Mouse (Mus musculus) embryo, embryonic 10 days (tissue): ENCODE results near the gene Zfp809.
"Not testable (repeated sequence)": the region's sequence is repeated elsewhere in the genome, so short reads cannot be mapped to it uniquely, and the experiment has no call there.

Source experiments
- DNase-seq: peaks from one replicate; pipeline ENCODE4 v3.0.0-alpha.2; 2015; ENCODE audit warnings: low spot score

Gene Zfp809

DNA sequence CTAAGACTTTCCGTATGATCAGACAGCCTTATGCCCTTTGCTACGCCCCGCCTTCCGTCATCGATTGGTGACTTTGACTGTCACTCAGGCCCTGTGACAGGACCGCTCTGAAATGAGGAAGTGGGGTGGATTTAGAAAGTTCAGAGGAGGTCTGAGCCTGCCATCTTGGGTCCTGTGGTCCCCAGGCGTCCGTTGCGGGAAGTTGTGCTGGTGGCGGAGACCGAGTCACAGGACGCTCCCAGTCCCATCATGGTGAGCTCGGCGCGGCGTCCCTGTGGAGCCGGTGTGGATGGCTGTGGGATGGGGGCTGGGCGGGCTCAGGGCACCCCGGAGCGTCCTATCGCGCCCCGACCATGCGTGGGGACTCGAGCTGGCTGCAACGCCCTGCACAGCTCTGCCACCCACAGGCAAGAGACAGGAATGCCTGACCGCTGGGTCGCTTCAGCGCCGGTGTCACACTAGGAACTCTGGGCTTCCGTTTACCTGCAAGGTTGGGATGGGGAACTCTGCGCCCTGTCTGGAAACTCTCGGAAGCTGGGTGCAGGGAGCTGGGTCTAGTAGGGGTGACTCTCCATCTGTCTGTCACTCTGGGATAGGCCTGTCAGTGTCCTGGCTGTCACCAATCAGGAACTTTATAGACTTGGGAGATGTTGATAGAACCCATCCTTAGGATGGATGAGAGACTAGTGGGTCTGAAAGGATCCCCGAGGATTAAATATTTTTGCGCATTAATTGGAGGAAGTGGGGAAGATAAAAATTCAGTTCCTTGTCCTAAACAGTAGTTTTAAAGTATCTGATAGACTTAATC is at the start of gene Zfp809:
Gene Zfp809 (plus strand): TSS at position 134 of the 808 bp plus-strand sequence.
- peak; percentile 100 for DNase-seq

DNA sequence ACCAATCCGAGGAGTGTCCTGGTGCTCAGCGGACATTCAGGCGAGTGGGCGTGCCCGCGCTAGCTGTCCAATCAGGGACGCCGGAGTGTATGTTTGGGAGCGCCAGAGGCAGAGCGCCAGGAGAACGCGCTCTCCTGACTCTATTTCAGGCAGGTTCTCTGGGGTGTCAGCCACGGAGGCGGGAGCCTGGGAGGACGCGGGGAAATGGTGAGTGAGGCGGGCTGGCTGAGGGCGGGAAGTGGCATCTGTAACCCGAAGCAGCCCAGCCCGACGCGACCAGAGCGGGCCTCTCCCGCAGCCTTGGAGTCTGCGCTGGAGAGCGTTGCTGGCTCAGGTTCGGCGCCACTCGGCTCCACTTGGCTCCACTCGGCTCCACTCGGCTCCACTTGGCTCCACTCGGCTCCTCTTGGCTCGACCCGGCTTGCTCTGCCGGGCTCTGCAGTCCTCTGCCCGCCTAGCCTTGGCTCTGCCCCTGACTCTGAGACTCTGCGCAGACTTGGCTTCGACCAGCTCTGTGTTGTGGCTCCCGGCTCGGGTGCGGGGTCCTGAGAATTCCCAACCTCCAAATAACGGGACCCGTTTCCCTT is 37.4 kb upstream of the Zfp809 start, which contains the start of gene Zfp872:
Gene Zfp872 (plus strand): TSS at position 66 of the 587 bp plus-strand sequence.
- DNase-seq = peak; percentile 75

- no peak for DNase-seq
Observed at GRCm38 (mm10) chr9:22196412-22196811, 29.1 kb upstream of the Zfp809 start.

GRCm38 (mm10) chr9:22213785-22214194 is 11.7 kb upstream of the Zfp809 start:
- no peak for DNase-seq

DNA sequence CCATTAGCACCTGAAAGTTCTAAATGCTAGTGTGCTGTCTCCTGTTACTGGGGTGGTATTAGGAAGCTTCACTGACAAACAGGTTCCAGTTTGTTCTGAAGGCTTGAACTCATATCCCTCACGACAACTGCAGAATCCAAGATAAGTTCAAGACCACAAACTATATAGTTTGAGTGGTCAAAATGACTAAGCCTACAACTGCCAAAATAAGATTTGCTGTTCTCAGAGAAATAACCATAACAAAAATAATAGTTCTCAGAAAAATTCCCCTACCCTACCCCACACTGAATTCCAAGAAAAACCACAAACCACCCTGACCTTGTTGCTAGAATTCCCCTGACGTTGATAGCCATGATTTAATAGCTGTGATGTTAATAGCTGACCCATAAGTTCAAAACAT is 11.0 kb upstream of the Zfp809 start:
- no peak for DNase-seq

DNA sequence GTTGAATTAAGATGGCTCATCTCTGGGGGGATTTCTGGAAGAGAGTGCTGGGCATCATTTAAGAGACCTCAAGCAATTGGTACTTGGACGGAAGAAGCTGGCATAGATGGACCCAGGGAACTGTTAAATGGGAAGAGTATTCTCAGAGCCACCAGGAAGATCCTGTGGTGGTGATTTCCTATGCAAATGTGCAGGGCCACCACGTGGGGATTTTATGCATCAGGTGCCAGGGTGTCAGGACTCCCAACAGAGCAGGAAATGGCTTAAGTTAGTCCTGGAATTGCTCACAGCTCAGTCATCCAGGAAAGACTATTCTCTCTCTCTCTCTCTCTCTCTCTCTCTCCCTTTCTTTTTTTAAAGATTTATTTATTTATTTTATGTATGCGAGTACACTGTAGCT is 8.8 kb upstream of the Zfp809 start:
- no peak for DNase-seq

DNA sequence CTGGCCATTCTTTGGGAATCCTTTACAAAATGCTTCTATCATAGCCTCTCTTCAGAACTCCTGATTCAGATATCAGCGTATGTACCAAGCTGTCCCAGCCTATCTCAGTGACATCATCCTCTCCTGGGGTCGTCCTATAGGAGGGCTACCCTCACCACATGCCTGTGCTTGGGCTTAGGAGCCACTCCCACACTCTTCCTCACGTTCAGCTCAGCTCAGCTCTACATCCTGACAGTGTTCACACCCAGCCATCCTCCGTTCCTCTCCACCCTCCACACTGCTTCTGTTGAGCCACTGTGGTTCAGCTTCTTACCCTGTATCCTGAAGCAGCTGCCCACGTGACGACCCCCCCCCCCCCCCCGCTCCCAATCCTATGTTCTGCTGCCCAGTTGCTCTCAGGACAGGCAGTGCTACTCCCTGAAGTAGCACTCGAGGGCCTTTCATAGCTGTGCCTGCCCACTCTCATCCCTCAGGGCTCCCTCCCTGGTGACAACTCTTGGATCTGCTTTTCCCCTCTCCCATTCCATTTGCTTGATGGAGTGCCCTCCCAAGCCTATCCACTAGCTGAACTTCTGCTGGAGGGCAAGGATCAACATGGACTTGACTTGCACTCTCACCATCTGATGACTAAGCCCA is 7.5 kb upstream of the Zfp809 start:
- DNase-seq = no peak

GRCm38 (mm10) chr9:22224066-22224465 is 1.4 kb upstream of the Zfp809 start:
- DNase-seq = no peak

GRCm38 (mm10) chr9:22224536-22225503 is 694 bp upstream of the Zfp809 start:
- DNase-seq = peak; percentile 51

- DNase-seq = not testable (repeated sequence)
Observed at GRCm38 (mm10) chr9:22226389-22226673, 817 bp downstream of the Zfp809 start.

DNA sequence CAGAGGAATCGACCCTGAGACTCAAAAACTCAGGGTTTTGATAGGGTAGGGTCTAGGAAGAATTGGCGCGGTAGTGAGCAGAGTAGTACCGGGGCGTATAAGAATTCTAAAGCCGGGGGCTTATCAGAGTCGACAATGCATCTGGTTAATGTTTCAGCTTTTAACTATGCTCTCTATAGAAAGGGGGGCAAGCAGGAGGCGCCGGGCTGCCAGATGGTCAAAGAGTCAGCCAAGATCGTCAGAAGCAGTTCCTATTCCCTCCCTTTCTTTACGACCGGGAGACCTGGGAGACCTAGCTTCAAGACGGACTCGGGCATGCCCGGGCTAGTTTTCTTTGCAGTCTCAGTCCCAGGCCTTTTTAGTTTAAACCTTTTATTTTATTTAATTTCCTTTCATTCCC is 1.3 kb downstream of the Zfp809 start:
- DNase-seq = no peak

GRCm38 (mm10) chr9:22229386-22230026 is 4.0 kb downstream of the Zfp809 start:
- DNase-seq = no peak

- no peak for DNase-seq
Observed at GRCm38 (mm10) chr9:22230061-22230460, 4.5 kb downstream of the Zfp809 start.

- DNase-seq = no peak
Observed at GRCm38 (mm10) chr9:22230556-22230955, 5.0 kb downstream of the Zfp809 start.

GRCm38 (mm10) chr9:22240001-22240400 is 14.5 kb downstream of the Zfp809 start:
- no peak for DNase-seq

GRCm38 (mm10) chr9:22244242-22244641 is 18.7 kb downstream of the Zfp809 start:
- no peak for DNase-seq

- DNase-seq = no peak
Observed at GRCm38 (mm10) chr9:22256579-22256978, 31.1 kb downstream of the Zfp809 start.

GRCm38 (mm10) chr9:22258784-22259183 is 33.3 kb downstream of the Zfp809 start:
- no peak for DNase-seq

GRCm38 (mm10) chr9:22259184-22260091 is 33.9 kb downstream of the Zfp809 start, which contains the start of gene Zfp599:
Gene Zfp599 (minus strand): TSS chr9:22259895.
- DNase-seq = peak; percentile 76

GRCm38 (mm10) chr9:22260092-22260422 is 34.5 kb downstream of the Zfp809 start:
- DNase-seq = no peak

DNA sequence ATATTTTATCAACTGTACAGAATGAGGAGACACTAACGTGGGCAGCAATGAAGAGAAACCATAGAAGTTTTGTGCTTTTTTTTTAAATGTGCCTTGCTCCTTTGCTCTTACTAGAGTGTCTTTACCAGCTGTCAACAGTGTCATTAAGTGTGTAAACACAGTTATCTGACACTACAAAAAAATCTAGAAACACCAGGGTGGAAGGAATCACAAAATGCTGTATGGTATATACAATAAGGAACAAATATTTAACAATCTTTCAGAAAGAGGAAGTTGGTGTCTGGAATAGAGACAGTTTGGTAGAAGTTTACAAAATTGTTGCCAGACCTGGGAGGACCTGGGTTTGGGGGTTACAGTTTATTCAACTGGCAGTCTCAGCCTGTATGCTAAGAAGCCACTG is 36.1 kb downstream of the Zfp809 start:
- no peak for DNase-seq
